Mouse (Mus musculus): Measurements from ENCODE around the gene Lpar6. TPM values are rescaled to one million over a fixed set of nuclear protein-coding genes. Genes with fewer than 3 reads are reported as not detected.

Lpar6 gene
- polyA plus RNA-seq, 1 experiment from 2014 or later, result 15.6 TPM

DNA sequence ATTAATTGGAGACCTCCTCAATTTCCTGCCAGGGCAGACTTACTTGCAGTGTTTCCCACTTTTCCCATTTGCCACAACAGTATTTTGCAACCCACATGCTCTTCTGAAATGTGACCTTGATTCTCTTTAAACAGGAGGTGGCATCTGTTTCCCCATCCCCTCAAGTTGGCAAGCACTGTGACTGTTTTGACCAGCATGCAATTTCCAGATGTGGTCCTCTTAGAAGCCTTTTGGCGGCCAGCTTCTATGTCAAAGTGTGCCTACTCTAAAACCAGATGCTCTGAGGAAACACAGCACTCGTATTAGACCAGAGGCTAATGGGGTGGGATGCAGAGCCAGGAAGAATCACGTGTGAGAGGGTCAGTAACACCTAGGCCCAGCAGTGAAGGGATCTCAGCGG lies 20.5 kb downstream of the Lpar6 start:
- Histone ChIP-seq H3K27ac (no peak overlapping the region), H3K9me3 (no peaks in the 10 kb centered on the region), H3K4me3 (no peak overlapping the region), H3K4me1 (peaks cover 9% of the 10 kb centered on the region), H3K36me3 (peaks cover 10% of the 10 kb centered on the region), H3K27me3 (no peaks in the 10 kb centered on the region), H3K9ac (no peak overlapping the region), H3K4me2 (replicated peaks) (no peak overlapping the region)
- WGBS, result 16% methylated on average over 4 of the region's 4 CpGs
- no peak for ATAC-seq (ENCODE audit: low FRiP score, low read depth)

GRCm38 (mm10) chr14:73262210-73262609 lies 24.5 kb downstream of the Lpar6 start:
- Histone ChIP-seq H3K9ac (no peak overlapping the region), H3K27me3 (no peaks in the 10 kb centered on the region), H3K4me1 (peaks cover 12% of the 10 kb centered on the region), H3K9me3 (peaks cover 7% of the 10 kb centered on the region; the same call in 1 of the 2 replicates), H3K4me2 (replicated peaks) (no peak overlapping the region), H3K36me3 (peaks cover 25% of the 10 kb centered on the region), H3K27ac (no peak overlapping the region), H3K4me3 (no peak overlapping the region)
- 88% methylated on average over 9 of the region's 9 CpGs for WGBS
- no peak for ATAC-seq (ENCODE audit: low FRiP score, low read depth)

DNA sequence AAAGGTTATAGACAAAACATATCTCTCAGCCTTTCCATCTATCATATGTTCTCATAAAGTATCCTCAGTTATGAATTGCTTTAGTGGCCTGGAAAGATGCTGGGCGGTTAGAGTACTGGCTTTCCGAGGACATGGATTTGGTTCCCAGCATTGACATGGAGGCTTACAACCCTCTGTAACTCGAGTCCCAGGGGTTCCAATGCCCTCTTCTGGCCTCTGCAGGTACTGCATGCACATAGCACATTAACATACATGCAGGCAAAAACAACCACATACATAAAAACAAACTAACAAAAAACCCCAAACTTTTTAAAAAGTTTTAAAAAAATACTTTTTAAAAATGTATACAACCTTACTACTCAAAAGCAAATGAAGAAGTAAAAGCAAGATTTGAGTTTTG lies 28.5 kb downstream of the Lpar6 start:
- 84% methylated on average over 3 of the region's 3 CpGs for WGBS
- H3K27me3 ChIP-seq, result no peaks in the 10 kb centered on the region
- H3K4me3 ChIP-seq, result no peak overlapping the region
- peaks cover 25% of the 10 kb centered on the region for H3K36me3 ChIP-seq
- H3K9me3 ChIP-seq, result peaks cover 7% of the 10 kb centered on the region; the same call in 1 of the 2 replicates
- H3K9ac ChIP-seq, result no peak overlapping the region
- 0 out of 2 replicates have a peak, but pooled peaks cover 3% of the 10 kb centered on the region for H3K4me1 ChIP-seq
- H3K27ac ChIP-seq, result no peak overlapping the region
- ATAC-seq (ENCODE audit: low FRiP score, low read depth), result no peak
- no peak overlapping the region for H3K4me2 ChIP-seq (replicated peaks)

DNA sequence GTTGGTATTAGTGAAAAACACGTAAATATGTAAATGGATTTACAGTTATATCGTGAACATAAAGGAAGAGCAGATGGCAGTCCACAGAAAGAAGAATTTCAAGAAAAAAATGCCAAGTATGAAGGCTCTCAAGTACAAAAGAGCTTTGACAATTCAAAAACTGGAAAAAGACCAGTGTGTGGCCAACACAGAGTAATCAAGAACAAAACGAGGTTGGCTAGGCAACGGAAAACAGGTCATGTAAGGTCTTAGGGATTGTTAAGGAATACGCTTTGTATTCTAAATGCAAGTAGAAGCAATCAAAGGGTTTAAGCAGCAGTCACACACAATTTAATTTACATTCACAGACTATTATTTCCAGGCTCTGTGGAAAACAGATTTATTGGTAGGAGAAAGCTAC lies 34.1 kb downstream of the Lpar6 start:
- H3K9ac ChIP-seq, result no peak overlapping the region
- 66% methylated on average over 5 of the region's 5 CpGs for WGBS
- no peak overlapping the region for H3K4me2 ChIP-seq (replicated peaks)
- ATAC-seq (ENCODE audit: low FRiP score, low read depth), result no peak
- no peaks in the 10 kb centered on the region for H3K9me3 ChIP-seq
- no peak overlapping the region for H3K4me3 ChIP-seq
- no peak overlapping the region for H3K27ac ChIP-seq
- H3K4me1 ChIP-seq, result no peaks in the 10 kb centered on the region
- peaks cover 4% of the 10 kb centered on the region for H3K36me3 ChIP-seq
- H3K27me3 ChIP-seq, result no peaks in the 10 kb centered on the region

DNA sequence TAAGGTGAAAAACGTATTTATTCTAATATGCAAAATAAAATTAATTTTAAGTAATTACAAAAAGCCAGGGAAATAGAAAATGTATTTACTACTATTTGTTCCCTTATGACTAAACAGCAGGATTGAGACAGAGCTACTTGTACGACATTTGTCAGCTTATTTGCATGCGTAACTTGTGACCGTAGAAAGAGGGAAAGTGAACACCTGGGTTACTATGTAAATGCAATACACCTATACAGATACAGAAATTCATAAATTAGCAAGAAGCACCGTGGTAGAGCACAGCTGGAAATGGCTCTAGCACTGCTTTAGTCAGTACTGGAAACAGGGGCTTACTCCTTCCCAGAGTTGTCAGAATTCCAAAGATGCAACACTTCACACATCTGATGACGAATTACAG lies 41.4 kb downstream of the Lpar6 start:
- Histone ChIP-seq H3K4me2 (replicated peaks) (no peak overlapping the region), H3K9me3 (no peaks in the 10 kb centered on the region), H3K27me3 (no peaks in the 10 kb centered on the region), H3K4me3 (no peak overlapping the region), H3K9ac (no peak overlapping the region), H3K4me1 (no peaks in the 10 kb centered on the region), H3K36me3 (peaks cover 4% of the 10 kb centered on the region; the same call in 1 of the 2 replicates), H3K27ac (no peak overlapping the region)
- ATAC-seq (ENCODE audit: low FRiP score, low read depth), result no peak
- 85% methylated on average over 6 of the region's 6 CpGs for WGBS

- Histone ChIP-seq H3K4me1 (no peaks in the 10 kb centered on the region), H3K9ac (no peak overlapping the region), H3K27me3 (no peaks in the 10 kb centered on the region), H3K9me3 (no peaks in the 10 kb centered on the region), H3K27ac (no peak overlapping the region), H3K36me3 (no peaks in the 10 kb centered on the region), H3K4me2 (replicated peaks) (no peak overlapping the region), H3K4me3 (no peak overlapping the region)
- WGBS, result 5% methylated on average over 1 of the region's 1 CpGs
- no peak for ATAC-seq (ENCODE audit: low FRiP score, low read depth)
Observed at GRCm38 (mm10) chr14:73280996-73281395, 43.3 kb downstream of the Lpar6 start.

GRCm38 (mm10) chr14:73289915-73290314 lies 52.2 kb downstream of the Lpar6 start:
- Histone ChIP-seq H3K4me3 (no peak overlapping the region), H3K27me3 (no peaks in the 10 kb centered on the region), H3K4me2 (replicated peaks) (no peak overlapping the region), H3K4me1 (no peaks in the 10 kb centered on the region), H3K9ac (no peak overlapping the region), H3K9me3 (no peaks in the 10 kb centered on the region), H3K36me3 (no peaks in the 10 kb centered on the region; the same call in 1 of the 2 replicates), H3K27ac (no peak overlapping the region)
- 77% methylated on average over 2 of the region's 2 CpGs for WGBS
- ATAC-seq (ENCODE audit: low FRiP score, low read depth), result no peak

GRCm38 (mm10) chr14:73292434-73292833 lies 54.7 kb downstream of the Lpar6 start:
- WGBS, result 28% methylated on average over 1 of the region's 1 CpGs
- H3K4me1 ChIP-seq, result no peaks in the 10 kb centered on the region
- H3K4me3 ChIP-seq, result no peak overlapping the region
- peaks cover 6% of the 10 kb centered on the region; the same call in 1 of the 2 replicates for H3K36me3 ChIP-seq
- no peak for ATAC-seq (ENCODE audit: low FRiP score, low read depth)
- no peaks in the 10 kb centered on the region for H3K9me3 ChIP-seq
- no peak overlapping the region for H3K9ac ChIP-seq
- H3K4me2 ChIP-seq (replicated peaks), result no peak overlapping the region
- no peaks in the 10 kb centered on the region for H3K27me3 ChIP-seq
- H3K27ac ChIP-seq, result no peak overlapping the region

MicroRNAs encoded within 50 kb of the gene (microRNA counts, 519-probe panel; counts per million panel counts)
- microRNA mmu-miR-687, result not detected

Small RNAs within 50 kb of the gene (microRNA-seq; reads per million reads assigned to microRNA genes)
- gene Mir687, result not detected

Other genes with a start within 250 kb of the Lpar6 start
- not detected in 2 replicates for gene Cysltr2, start 188.8 kb upstream of the Lpar6 start, polyA plus RNA-seq (2015; fragmentation: Nextera tagmentation; extraction: Ambion mirVana)
- gene Rcbtb2, start 114.9 kb upstream of the Lpar6 start, polyA plus RNA-seq (2015; fragmentation: Nextera tagmentation; extraction: Ambion mirVana), result 146 and 151 TPM in 2 replicates
- gene Rb1, start 87.9 kb downstream of the Lpar6 start, polyA plus RNA-seq (2015; fragmentation: Nextera tagmentation; extraction: Ambion mirVana), result 18.2 and 23.7 TPM in 2 replicates
- gene Itm2b, start 147.4 kb downstream of the Lpar6 start, polyA plus RNA-seq (2015; fragmentation: Nextera tagmentation; extraction: Ambion mirVana), result 681 and 682 TPM in 2 replicates

All from limb, embryonic 13.5 days (tissue).